Mouse (Mus musculus) kidney, adult 18-20 months (tissue): ENCODE data around the gene Ccdc194.
"Not testable (repeated sequence)": the region's sequence is repeated elsewhere in the genome, so short reads cannot be mapped to it uniquely, and the experiment has no call there.

Experiments used
- DNase-seq: peaks from one replicate; pipeline ENCODE4 v3.0.0; 2021

Ccdc194 gene

GRCm38 (mm10) chr8:71552770-71553169, 27.3 kb upstream of the Ccdc194 start:
- DNase-seq = no peak

- DNase-seq = no peak
These were observed 25.2 kb upstream of the Ccdc194 start for GRCm38 (mm10) chr8:71550754-71551153.

GRCm38 (mm10) chr8:71547590-71547989, 22.1 kb upstream of the Ccdc194 start:
- DNase-seq = no peak

GRCm38 (mm10) chr8:71545053-71545452, 19.5 kb upstream of the Ccdc194 start:
- no peak for DNase-seq

- DNase-seq = no peak
These were observed 18.2 kb upstream of the Ccdc194 start for GRCm38 (mm10) chr8:71543755-71544154.

GRCm38 (mm10) chr8:71542632-71543343, 17.3 kb upstream of the Ccdc194 start, which contains the start of gene Mvb12a:
Gene Mvb12a, plus strand, starts transcription at chr8:71542922.
- DNase-seq = peak; percentile 95

GRCm38 (mm10) chr8:71537028-71537867, 11.7 kb upstream of the Ccdc194 start, which contains the start of gene Bst2:
Gene Bst2, minus strand, starts transcription at chr8:71537456.
- peak; percentile 92 for DNase-seq

- no peak for DNase-seq
These were observed 10.2 kb upstream of the Ccdc194 start for GRCm38 (mm10) chr8:71535663-71536062.

- no peak for DNase-seq
These were observed 8.8 kb upstream of the Ccdc194 start for GRCm38 (mm10) chr8:71534263-71534810.

- DNase-seq = not testable (repeated sequence)
These were observed 5.4 kb upstream of the Ccdc194 start for GRCm38 (mm10) chr8:71530735-71531467.

- DNase-seq = peak; percentile 42
These were observed 3.0 kb upstream of the Ccdc194 start for GRCm38 (mm10) chr8:71528362-71529073.

GRCm38 (mm10) chr8:71527162-71527870, 1.8 kb upstream of the Ccdc194 start:
- DNase-seq = no peak

- no peak for DNase-seq
These were observed 761 bp upstream of the Ccdc194 start for GRCm38 (mm10) chr8:71526272-71526671.

GRCm38 (mm10) chr8:71521634-71522033, 3.9 kb downstream of the Ccdc194 start:
- DNase-seq = peak; percentile 95

GRCm38 (mm10) chr8:71519037-71519825, 6.3 kb downstream of the Ccdc194 start:
- DNase-seq = peak; percentile 71

GRCm38 (mm10) chr8:71516786-71517185, 8.7 kb downstream of the Ccdc194 start:
- no peak for DNase-seq

- DNase-seq = no peak
These were observed 10.5 kb downstream of the Ccdc194 start for GRCm38 (mm10) chr8:71515043-71515442.

GRCm38 (mm10) chr8:71513018-71513754, 12.3 kb downstream of the Ccdc194 start:
- peak; percentile 47 for DNase-seq

- DNase-seq = peak; percentile 51
These were observed 13.9 kb downstream of the Ccdc194 start, which contains the start of gene Plvap for GRCm38 (mm10) chr8:71511644-71512043. Gene Plvap, minus strand, starts transcription at chr8:71511752.

- no peak for DNase-seq
These were observed 16.2 kb downstream of the Ccdc194 start for GRCm38 (mm10) chr8:71509316-71509715.
